Mouse (Mus musculus): ENCODE measurements around the gene Pdzd2.

- TF ChIP-seq CTCF (IDR thresholded peaks at IDR 0.05; ENCODE audit: extremely low read depth, insufficient read depth, low read length), result no peak
- no peak for TF ChIP-seq POLR2A (IDR thresholded peaks at IDR 0.05; ENCODE audit: extremely low read depth, insufficient read depth, low read length)
Observed at GRCm38 (mm10) chr15:12549919-12550305, 189.8 kb downstream of the Pdzd2 start.
